In the genomic region with DNA sequence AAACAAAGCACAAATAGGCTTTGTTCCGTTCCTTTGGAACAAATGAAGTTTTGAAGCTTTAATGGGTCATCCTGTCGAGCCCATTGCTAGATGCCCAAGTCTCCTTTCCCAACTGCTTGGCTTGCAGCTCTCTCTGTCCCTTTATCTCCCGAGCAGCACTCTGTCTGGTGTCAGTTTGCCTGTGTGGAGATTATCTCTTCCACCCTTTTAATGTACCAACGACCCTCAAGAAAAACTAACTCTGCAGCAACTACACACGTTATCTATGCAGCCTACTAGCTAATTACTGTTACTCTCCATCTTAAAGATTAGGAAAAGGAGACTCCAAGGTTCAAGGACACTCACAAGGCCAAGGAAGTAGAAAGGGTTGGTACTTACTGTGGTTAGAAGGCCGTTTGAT, we compare ENCODE assay signal across 21 mouse cellular contexts. TPM values are rescaled to one million over a fixed set of nuclear protein-coding genes. Genes with fewer than 3 reads are reported as not detected.
A peak's percentile ranks its signal among the peaks of the same experiment; 100 is the strongest.
DNase-seq lines count a peak whose midpoint lies in the region; ATAC-seq and TF ChIP-seq lines count a peak whose summit lies in the region.
"Had no signal": no experiment of that assay in that cellular context is flagged by ENCODE, and none has a peak within 500 bp of the region (broad histone marks: within the 10 kb centered on the region; RNA-seq: fewer than 3 reads in every experiment).

No protein-coding gene starts in this region.

- H3K9ac ChIP-seq in liver, embryonic 13.5 days, result no peak overlapping the region
- no peak overlapping the region for H3K9ac ChIP-seq in liver, postnatal 0 days (replicated peaks)
- no peak overlapping the region for H3K9ac ChIP-seq in heart, adult 2 months (ENCODE audit: low read depth, low read length)
- no peak overlapping the region for H3K9ac ChIP-seq in forebrain, embryonic 15.5 days (replicated peaks)
- H3K9ac ChIP-seq: embryonic facial prominence, embryonic 12.5 days; forebrain, embryonic 13.5 days; heart, embryonic 15.5 days; hindbrain, embryonic 15.5 days had no signal

- no peak for TF ChIP-seq POLR2A in heart, adult 2 months (IDR thresholded peaks at IDR 0.05; ENCODE audit: insufficient read depth, low read depth, low read length)

- H3K27ac ChIP-seq in liver, embryonic 13.5 days, result peak overlapping the region; percentile 88
- H3K27ac ChIP-seq in liver, postnatal 0 days (ENCODE audit: low read depth), result peak overlapping the region; percentile 41; the same call in 1 of the 2 replicates
- no peak overlapping the region for H3K27ac ChIP-seq in heart, adult 2 months
- H3K27ac ChIP-seq in forebrain, embryonic 15.5 days (replicated peaks), result no peak overlapping the region
- H3K27ac ChIP-seq: embryonic facial prominence, embryonic 12.5 days; forebrain, embryonic 13.5 days; heart, embryonic 15.5 days; hindbrain, embryonic 15.5 days had no signal

- intact Hi-C loops in heart, adult 2 months (cut with DNase I), result no loop called here

- peak; percentile 43 for DNase-seq in MEL-GATA-1-ER (ENCODE audit: extremely low read depth, low read depth)
- peak; percentile 49 for DNase-seq in liver, embryonic 13.5 days
- DNase-seq in liver, postnatal 0 days, result no peak
- no peak for DNase-seq in heart, adult 2 months
- no peak for DNase-seq in kidney, adult 8-10 months
- DNase-seq: adrenal gland, postnatal 10 days; cerebellum, adult 11-12 months; cerebellum, adult 9-10 months; cerebellum, postnatal 25 days; gastrocnemius, postnatal 36 days; heart, adult 18-20 months had no signal

- no peaks in the 10 kb centered on the region for H3K79me2 ChIP-seq in heart, adult 2 months (replicated peaks; ENCODE audit: control insufficient read depth, insufficient read depth, low read length)

- H3K9me3 ChIP-seq in liver, embryonic 13.5 days (replicated peaks), result no peaks in the 10 kb centered on the region
- no peaks in the 10 kb centered on the region for H3K9me3 ChIP-seq in liver, postnatal 0 days (ENCODE audit: low read length)
- no peaks in the 10 kb centered on the region for H3K9me3 ChIP-seq in forebrain, embryonic 15.5 days
- H3K9me3 ChIP-seq: embryonic facial prominence, embryonic 12.5 days; forebrain, embryonic 13.5 days; heart, embryonic 15.5 days; hindbrain, embryonic 15.5 days had no signal

- peaks cover 71% of the 10 kb centered on the region for H3K4me1 ChIP-seq in liver, embryonic 13.5 days (replicated peaks)
- H3K4me1 ChIP-seq in liver, postnatal 0 days (ENCODE audit: insufficient read depth), result peaks cover 33% of the 10 kb centered on the region
- no peaks in the 10 kb centered on the region for H3K4me1 ChIP-seq in heart, adult 2 months (ENCODE audit: control insufficient read depth, insufficient read depth, low read length)
- H3K4me1 ChIP-seq in forebrain, embryonic 15.5 days, result no peaks in the 10 kb centered on the region
- H3K4me1 ChIP-seq: embryonic facial prominence, embryonic 12.5 days; heart, embryonic 15.5 days; hindbrain, embryonic 15.5 days had no signal

- peak overlapping the region; percentile 7; the same call in 1 of the 2 replicates for H3K4me2 ChIP-seq in liver, embryonic 13.5 days
- no peak overlapping the region for H3K4me2 ChIP-seq in liver, postnatal 0 days (ENCODE audit: low read depth, low read length)
- H3K4me2 ChIP-seq in forebrain, embryonic 15.5 days (replicated peaks), result no peak overlapping the region
- H3K4me2 ChIP-seq: embryonic facial prominence, embryonic 12.5 days; forebrain, embryonic 13.5 days; heart, embryonic 11.5 days; heart, embryonic 15.5 days; hindbrain, embryonic 15.5 days had no signal

- peak; percentile 77 for ATAC-seq in erythroid progenitor cell, adult 5-6 weeks (replicated peaks; ENCODE audit: low FRiP score, poor library complexity, severe bottlenecking)
- ATAC-seq in liver, embryonic 13.5 days (ENCODE audit: low read depth), result peak; percentile 87
- peak; percentile 41 for ATAC-seq in liver, postnatal 0 days
- no peak for ATAC-seq in monocyte, adult 5-6 weeks (replicated peaks; ENCODE audit: insufficient number of reproducible peaks, low FRiP score, low TSS enrichment, poor library complexity, severe bottlenecking)
- no peak for ATAC-seq in forebrain, embryonic 15.5 days (replicated peaks)
- ATAC-seq: forebrain, embryonic 13.5 days had no signal

- H3K4me3 ChIP-seq in liver, embryonic 13.5 days (replicated peaks), result no peak overlapping the region
- H3K4me3 ChIP-seq in liver, postnatal 0 days (ENCODE audit: low read depth, low read length), result no peak overlapping the region
- no peak overlapping the region for H3K4me3 ChIP-seq in heart, adult 2 months
- no peak overlapping the region for H3K4me3 ChIP-seq in forebrain, embryonic 15.5 days
- H3K4me3 ChIP-seq: embryonic facial prominence, embryonic 12.5 days; forebrain, embryonic 13.5 days; heart, embryonic 15.5 days; hindbrain, embryonic 15.5 days had no signal

- 20% methylated on average over 6 of the region's 6 CpGs for WGBS in liver, embryonic 13.5 days (ENCODE audit: insufficient replicate concordance)
- 45% methylated on average over 6 of the region's 6 CpGs for WGBS in liver, postnatal 0 days (ENCODE audit: insufficient replicate concordance)
- WGBS in heart, adult 2 months, result 69% methylated on average over 6 of the region's 6 CpGs
- 82% methylated on average over 6 of the region's 6 CpGs for WGBS in forebrain, embryonic 15.5 days

- peak; percentile 96 for TF ChIP-seq EP300 in liver, postnatal 0 days (IDR thresholded peaks at IDR 0.05; ENCODE audit: low read depth)
- no peak for TF ChIP-seq EP300 in heart, adult 2 months (IDR thresholded peaks at IDR 0.05; ENCODE audit: insufficient read depth, low read depth, low read length)

- peaks cover 61% of the 10 kb centered on the region for H3K36me3 ChIP-seq in liver, embryonic 13.5 days
- H3K36me3 ChIP-seq in liver, postnatal 0 days (replicated peaks; ENCODE audit: insufficient read depth, low read length), result peaks cover 56% of the 10 kb centered on the region
- H3K36me3 ChIP-seq in heart, adult 2 months (ENCODE audit: control insufficient read depth, insufficient read depth, low read length), result no peaks in the 10 kb centered on the region
- no peaks in the 10 kb centered on the region for H3K36me3 ChIP-seq in forebrain, embryonic 15.5 days
- H3K36me3 ChIP-seq: embryonic facial prominence, embryonic 12.5 days had no signal

- no peak for TF ChIP-seq CTCF in liver, postnatal 0 days (IDR thresholded peaks at IDR 0.05; ENCODE audit: low read depth)
- no peak for TF ChIP-seq CTCF in heart, adult 2 months (IDR thresholded peaks at IDR 0.05)

- no peaks in the 10 kb centered on the region for H3K27me3 ChIP-seq in liver, embryonic 13.5 days
- no peaks in the 10 kb centered on the region for H3K27me3 ChIP-seq in liver, postnatal 0 days (ENCODE audit: insufficient read depth, low read length)
- H3K27me3 ChIP-seq in heart, adult 2 months (ENCODE audit: control insufficient read depth, insufficient read depth, low read length), result no peaks in the 10 kb centered on the region
- H3K27me3 ChIP-seq in forebrain, embryonic 15.5 days, result no peaks in the 10 kb centered on the region
- H3K27me3 ChIP-seq: CH12.LX; embryonic facial prominence, embryonic 12.5 days; forebrain, embryonic 13.5 days; heart, embryonic 15.5 days; hindbrain, embryonic 15.5 days had no signal

RNA-seq across cellular contexts. Expression of gene Acsl5, which starts 21.6 kb away (rescaled TPM):
- 47.4 and 62.0 TPM in 2 replicates for total RNA-seq in erythroid progenitor cell, adult 5-6 weeks (2015; ENCODE audit: low replicate concordance)
- total RNA-seq in erythroid progenitor cell, adult 5-6 weeks (2017; ENCODE audit: low replicate concordance), result 29.8 and 68.9 TPM in 2 replicates
- polyA plus RNA-seq in liver, embryonic 13.5 days (2015; fragmentation: Nextera tagmentation; extraction: Ambion mirVana), result 116 and 134 TPM in 2 replicates
- polyA plus RNA-seq in liver, postnatal 0 days (2015; fragmentation: Nextera tagmentation; extraction: Ambion mirVana), result 397 and 414 TPM in 2 replicates
- total RNA-seq in monocyte, adult 5-6 weeks (2017), result 172 to 230 TPM (median 204 TPM) in 3 replicates
- 10 to 100 TPM; 12.5 to 14.7 TPM for total RNA-seq in heart, adult 2 months (2021)
- 8.0 and 9.0 TPM in 2 replicates for polyA plus RNA-seq in heart, adult 2 months (2012; rRNA removed)
- 9.9 and 10.3 TPM in 2 replicates for polyA plus RNA-seq in forebrain, embryonic 15.5 days (2015; fragmentation: Nextera tagmentation; extraction: Ambion mirVana)

RNA-seq across cellular contexts. Expression of gene Gucy2g, which starts 32.3 kb away (rescaled TPM):
- not detected in 2 replicates for total RNA-seq in erythroid progenitor cell, adult 5-6 weeks (2015; ENCODE audit: low replicate concordance)
- total RNA-seq in erythroid progenitor cell, adult 5-6 weeks (2017; ENCODE audit: low replicate concordance), result not detected in 2 replicates
- polyA plus RNA-seq in liver, embryonic 13.5 days (2015; fragmentation: Nextera tagmentation; extraction: Ambion mirVana), result not detected in 2 replicates
- polyA plus RNA-seq in liver, postnatal 0 days (2015; fragmentation: Nextera tagmentation; extraction: Ambion mirVana), result 0.02 TPM in 1 of 2 replicates, not detected in the other
- total RNA-seq in monocyte, adult 5-6 weeks (2017), result not detected in 3 replicates
- total RNA-seq in heart, adult 2 months (2021), result under 1 TPM in 1 of 2 experiments, not detected in 1; 0.07 TPM
- 0.12 TPM in 2 replicates for polyA plus RNA-seq in heart, adult 2 months (2012; rRNA removed)
- polyA plus RNA-seq in forebrain, embryonic 15.5 days (2015; fragmentation: Nextera tagmentation; extraction: Ambion mirVana), result not detected in 2 replicates
- total RNA-seq: adrenal gland, postnatal 10 days; CH12.LX had no signal
- polyA plus RNA-seq: embryonic facial prominence, embryonic 12.5 days; forebrain, embryonic 13.5 days; heart, embryonic 11.5 days; heart, embryonic 15.5 days; hindbrain, embryonic 11.5 days had no signal

RNA-seq across cellular contexts. Expression of gene Zdhhc6, which starts 42.5 kb away (rescaled TPM):
- total RNA-seq in erythroid progenitor cell, adult 5-6 weeks (2015; ENCODE audit: low replicate concordance), result 13.8 and 39.6 TPM in 2 replicates
- total RNA-seq in erythroid progenitor cell, adult 5-6 weeks (2017; ENCODE audit: low replicate concordance), result 38.4 and 41.1 TPM in 2 replicates
- polyA plus RNA-seq in liver, embryonic 13.5 days (2015; fragmentation: Nextera tagmentation; extraction: Ambion mirVana), result 64.9 and 74.9 TPM in 2 replicates
- polyA plus RNA-seq in liver, postnatal 0 days (2015; fragmentation: Nextera tagmentation; extraction: Ambion mirVana), result 49.0 and 49.9 TPM in 2 replicates
- total RNA-seq in monocyte, adult 5-6 weeks (2017), result 83.3 to 102 TPM (median 84.5 TPM) in 3 replicates
- total RNA-seq in heart, adult 2 months (2021), result 10 to 100 TPM; 19.6 to 22.1 TPM
- 10.4 and 14.1 TPM in 2 replicates for polyA plus RNA-seq in heart, adult 2 months (2012; rRNA removed)
- polyA plus RNA-seq in forebrain, embryonic 15.5 days (2015; fragmentation: Nextera tagmentation; extraction: Ambion mirVana), result 64.6 and 66.4 TPM in 2 replicates

RNA-seq across cellular contexts. Expression of gene Vti1a, which starts 42.8 kb away (rescaled TPM):
- total RNA-seq in erythroid progenitor cell, adult 5-6 weeks (2015; ENCODE audit: low replicate concordance), result 22.0 and 40.7 TPM in 2 replicates
- 52.6 and 80.7 TPM in 2 replicates for total RNA-seq in erythroid progenitor cell, adult 5-6 weeks (2017; ENCODE audit: low replicate concordance)
- polyA plus RNA-seq in liver, embryonic 13.5 days (2015; fragmentation: Nextera tagmentation; extraction: Ambion mirVana), result 16.7 and 18.2 TPM in 2 replicates
- polyA plus RNA-seq in liver, postnatal 0 days (2015; fragmentation: Nextera tagmentation; extraction: Ambion mirVana), result 9.7 and 10.5 TPM in 2 replicates
- total RNA-seq in monocyte, adult 5-6 weeks (2017), result 57.6 to 105 TPM (median 67.7 TPM) in 3 replicates
- total RNA-seq in heart, adult 2 months (2021), result 10 to 100 TPM; 15.6 to 16.3 TPM
- polyA plus RNA-seq in heart, adult 2 months (2012; rRNA removed), result 6.2 and 9.4 TPM in 2 replicates
- polyA plus RNA-seq in forebrain, embryonic 15.5 days (2015; fragmentation: Nextera tagmentation; extraction: Ambion mirVana), result 29.5 and 29.7 TPM in 2 replicates

Comparison
In these comparisons a context has a peak if more than half of its experiments do, and no peak if none do; other contexts are left out.
1. DNase-seq: peak in MEL-GATA-1-ER (single experiment) and liver, embryonic 13.5 days (single experiment); none in liver, postnatal 0 days (single experiment), heart, adult 2 months (0 of 2) and kidney, adult 8-10 months (0 of 2).
2. ATAC-seq: peak in erythroid progenitor cell, adult 5-6 weeks (single experiment), liver, embryonic 13.5 days (single experiment) and liver, postnatal 0 days (single experiment); none in monocyte, adult 5-6 weeks (single experiment) and forebrain, embryonic 15.5 days (single experiment).
3. H3K27ac ChIP-seq: peak in liver, embryonic 13.5 days (single experiment) and liver, postnatal 0 days (single experiment); none in heart, adult 2 months (single experiment) and forebrain, embryonic 15.5 days (single experiment).
4. RNA of gene Acsl5, which starts 21.6 kb away (polyA plus RNA-seq): 397 to 414 TPM in liver, postnatal 0 days and 116 to 134 TPM in liver, embryonic 13.5 days; 9.9 to 10.3 TPM in forebrain, embryonic 15.5 days and 8.0 to 9.0 TPM in heart, adult 2 months; every median in the first group is over 10 times any median in the second.